Mouse (Mus musculus) ES-Bruce4 (cell line): ENCODE results near the gene Pde4d. TPM values are rescaled to one million over a fixed set of nuclear protein-coding genes. Genes with fewer than 3 reads are reported as not detected.

Source experiments
- H3K27ac ChIP-seq: 2 replicates; pipeline ENCODE4 v1.5.1; 2012; ENCODE audit warnings: low read length, inconsistent platforms; ENCODE audit not compliant: insufficient read depth
- H3K27me3 ChIP-seq: 2 replicates; pipeline ENCODE4 v1.6.1; 2012; ENCODE audit warnings: mild to moderate bottlenecking, low read length, inconsistent platforms; ENCODE audit not compliant: control insufficient read depth, poor library complexity, insufficient read depth, severe bottlenecking
- H3K36me3 ChIP-seq: 2 replicates; pipeline ENCODE4 v1.6.1; 2012; ENCODE audit warnings: inconsistent platforms, mild to moderate bottlenecking, low read length, moderate library complexity; ENCODE audit not compliant: control insufficient read depth, poor library complexity, insufficient read depth, severe bottlenecking
- H3K4me1 ChIP-seq: one replicate; pipeline ENCODE4 v1.8.1; 2011; ENCODE audit warnings: low read length; ENCODE audit not compliant: control insufficient read depth, insufficient read depth
- H3K4me3 ChIP-seq: 2 replicates; pipeline ENCODE4 v1.5.1; 2011; ENCODE audit warnings: low read depth, mild to moderate bottlenecking, low read length
- H3K9ac ChIP-seq: 2 replicates; pipeline ENCODE4 v1.6.1; 2012; ENCODE audit warnings: low read depth, mild to moderate bottlenecking, inconsistent platforms; ENCODE audit not compliant: poor library complexity, severe bottlenecking
- H3K9me3 ChIP-seq: replicated peaks from 2 replicates; pipeline ENCODE4 v1.6.1; 2012; ENCODE audit warnings: mild to moderate bottlenecking, low read length, inconsistent platforms; ENCODE audit not compliant: control insufficient read depth, poor library complexity, insufficient read depth, severe bottlenecking
- CTCF ChIP-seq: IDR thresholded peaks from one replicate; pipeline ENCODE4 v1.8.1; 2011; ENCODE audit warnings: low read depth, low read length
- EP300 ChIP-seq: IDR thresholded peaks from 2 replicates; pipeline ENCODE4 v1.6.1; 2011; ENCODE audit warnings: low read depth, low read length; ENCODE audit not compliant: insufficient read depth
- POLR2A ChIP-seq: IDR thresholded peaks from one replicate; pipeline ENCODE4 v1.8.1; 2011; ENCODE audit warnings: low read length; ENCODE audit not compliant: insufficient read depth
- polyA plus RNA-seq: library from polyadenylated mRNA; stranded (reverse); fragments of >200 nt; gene quantifications from 2 replicates; pipeline ENCODE4 v1.2.4, GENCODE M21; 2011; ENCODE audit warnings: low read depth; ENCODE audit not compliant: missing spikeins, insufficient read depth, insufficient read length

Pde4d gene
- polyA plus RNA-seq, 1 experiment = 5.0 TPM

DNA sequence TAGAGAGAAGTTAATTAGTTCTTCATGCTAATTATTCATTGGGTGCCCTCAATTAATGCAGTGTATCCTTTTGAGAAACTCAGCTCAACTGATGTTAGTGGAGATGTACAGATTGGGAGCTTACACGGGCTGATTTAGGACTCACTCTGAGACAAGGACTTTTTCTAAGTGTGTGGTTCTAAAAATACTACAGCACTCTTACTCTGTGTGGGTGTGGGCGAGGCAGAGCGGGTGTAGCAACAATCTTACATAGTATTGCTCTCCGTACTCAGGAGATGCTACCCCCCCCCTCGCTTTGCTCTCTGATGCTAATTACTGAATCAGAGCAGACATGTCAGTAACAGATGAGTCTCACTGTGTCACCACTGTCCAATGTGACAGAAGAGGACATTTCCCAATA, 976.3 kb downstream of the Pde4d start:
- no peaks in the 10 kb centered on the region for H3K36me3 ChIP-seq
- H3K4me1 ChIP-seq = no peaks in the 10 kb centered on the region
- no peak overlapping the region for H3K27ac ChIP-seq
- TF ChIP-seq POLR2A (no peak), CTCF (no peak), EP300 (no peak)
- H3K9me3 ChIP-seq = no peaks in the 10 kb centered on the region; the same call in 1 of the 2 replicates
- H3K27me3 ChIP-seq = no peaks in the 10 kb centered on the region
- H3K9ac ChIP-seq = no peak overlapping the region
- H3K4me3 ChIP-seq = no peak overlapping the region

DNA sequence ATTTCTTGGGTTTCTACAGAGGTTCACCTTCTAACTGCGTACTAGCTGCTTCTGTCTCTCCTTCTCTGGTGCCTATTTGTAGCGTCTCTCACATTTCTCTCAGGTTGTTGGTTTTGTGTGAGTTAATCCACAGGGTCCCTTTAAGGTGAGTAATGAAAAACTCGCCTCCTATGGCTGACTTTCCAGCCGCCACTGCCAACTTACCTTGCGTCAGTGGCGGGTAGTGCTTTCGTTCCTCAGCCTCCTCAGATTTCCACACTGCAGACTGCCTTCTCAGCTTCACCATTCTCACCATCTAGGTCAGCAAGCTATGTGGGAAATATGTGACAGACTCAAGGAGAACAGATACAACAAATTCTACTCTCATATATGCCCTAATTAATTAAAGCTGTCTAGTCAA, 977.8 kb downstream of the Pde4d start:
- Histone ChIP-seq H3K36me3 (no peaks in the 10 kb centered on the region), H3K4me3 (no peak overlapping the region), H3K9ac (no peak overlapping the region), H3K27ac (no peak overlapping the region), H3K27me3 (no peaks in the 10 kb centered on the region), H3K4me1 (no peaks in the 10 kb centered on the region), H3K9me3 (no peaks in the 10 kb centered on the region)
- TF ChIP-seq POLR2A = no peak
- no peak for TF ChIP-seq CTCF
- no peak for TF ChIP-seq EP300

DNA sequence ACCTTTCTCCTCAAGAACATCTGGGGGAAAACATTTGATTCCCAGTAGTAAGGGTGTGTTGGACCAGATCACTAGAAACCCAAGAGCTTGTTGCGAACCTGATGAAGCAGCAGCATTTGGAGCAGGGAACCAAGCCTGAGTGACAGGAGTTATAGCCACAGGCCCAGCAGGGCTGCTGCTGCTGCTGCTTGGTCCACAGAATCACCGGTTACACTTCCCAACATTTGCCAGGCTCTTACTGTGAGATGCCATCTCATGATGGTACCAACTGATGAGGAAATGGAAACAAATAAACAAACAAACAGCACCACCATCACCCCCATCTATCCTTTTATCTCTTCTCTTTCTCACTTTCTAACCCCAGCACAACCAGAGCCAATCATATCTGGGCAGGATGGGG, 979.8 kb downstream of the Pde4d start:
- no peak overlapping the region for H3K27ac ChIP-seq
- no peak overlapping the region for H3K4me3 ChIP-seq
- no peak for TF ChIP-seq CTCF
- TF ChIP-seq EP300 = no peak
- no peak for TF ChIP-seq POLR2A
- no peak overlapping the region for H3K9ac ChIP-seq
- no peaks in the 10 kb centered on the region for H3K27me3 ChIP-seq
- H3K9me3 ChIP-seq = no peaks in the 10 kb centered on the region
- no peaks in the 10 kb centered on the region for H3K36me3 ChIP-seq
- no peaks in the 10 kb centered on the region for H3K4me1 ChIP-seq

DNA sequence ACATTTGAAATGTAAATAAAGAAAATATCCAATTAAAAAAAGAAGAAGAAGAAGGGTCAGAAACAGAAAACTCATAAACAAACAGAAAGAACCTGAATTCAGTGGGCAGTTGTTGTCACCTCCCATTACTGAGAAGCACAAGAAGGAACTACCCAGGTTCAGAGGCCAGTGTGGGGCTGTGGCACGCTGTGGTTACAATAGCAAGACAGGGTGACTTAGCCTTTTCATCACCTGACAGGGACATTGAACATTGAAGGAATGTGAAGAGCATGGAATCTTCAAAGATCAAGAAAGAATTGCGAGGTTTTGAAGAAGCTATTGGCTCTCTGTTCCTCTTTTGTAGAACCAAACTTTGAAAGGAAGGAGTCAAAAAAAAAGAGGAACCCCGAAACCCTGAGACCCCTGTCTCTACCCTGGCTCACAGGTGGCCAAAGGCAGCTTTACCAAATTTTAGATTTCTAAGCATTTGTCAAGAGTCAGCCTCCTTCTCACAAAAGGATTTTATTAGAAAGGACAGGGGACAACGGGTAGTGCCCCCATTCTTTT, 987.6 kb downstream of the Pde4d start:
- Histone ChIP-seq H3K9ac (no peak overlapping the region), H3K4me3 (no peak overlapping the region), H3K36me3 (no peaks in the 10 kb centered on the region), H3K9me3 (no peaks in the 10 kb centered on the region), H3K27me3 (no peaks in the 10 kb centered on the region), H3K4me1 (no peaks in the 10 kb centered on the region), H3K27ac (no peak overlapping the region)
- TF ChIP-seq EP300 (no peak), CTCF (no peak)

DNA sequence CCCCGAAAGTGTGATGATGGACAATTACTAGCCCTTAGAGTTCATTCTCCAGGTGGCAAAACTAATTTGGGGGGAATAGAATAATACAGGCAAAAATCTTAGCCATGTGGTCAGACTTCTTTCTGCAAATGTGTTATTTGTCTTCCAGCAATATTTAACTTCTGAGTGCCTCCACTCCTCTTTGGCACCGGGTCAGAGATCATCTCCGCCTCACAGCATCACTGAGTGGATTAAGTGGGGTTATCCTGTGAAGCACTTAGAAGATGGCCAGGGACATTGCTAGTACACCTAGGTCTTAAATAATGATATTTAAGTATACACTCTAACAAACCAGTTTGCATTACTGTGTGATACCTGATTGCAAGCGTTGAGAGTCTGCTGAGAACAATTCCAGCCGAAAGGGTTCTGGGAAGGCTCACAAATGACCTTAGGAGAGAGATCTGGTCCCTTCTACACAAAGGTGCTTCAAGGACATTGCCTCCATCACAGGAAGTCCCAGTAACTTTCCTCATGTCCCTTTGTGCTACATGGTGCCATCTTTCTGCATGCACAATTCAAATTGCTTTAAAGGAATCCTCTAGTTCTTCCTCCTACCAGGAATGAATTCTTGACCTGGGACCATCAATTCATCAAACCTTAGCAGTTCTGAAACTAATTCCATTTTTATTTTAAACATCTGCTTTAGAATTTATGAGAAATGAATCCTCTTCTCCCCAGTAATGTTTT, 989.9 kb downstream of the Pde4d start:
- Histone ChIP-seq H3K9ac (no peak overlapping the region), H3K4me1 (no peaks in the 10 kb centered on the region), H3K4me3 (no peak overlapping the region), H3K36me3 (no peaks in the 10 kb centered on the region), H3K27ac (no peak overlapping the region), H3K9me3 (no peaks in the 10 kb centered on the region), H3K27me3 (no peaks in the 10 kb centered on the region)
- TF ChIP-seq CTCF (no peak), POLR2A (no peak), EP300 (no peak)

DNA sequence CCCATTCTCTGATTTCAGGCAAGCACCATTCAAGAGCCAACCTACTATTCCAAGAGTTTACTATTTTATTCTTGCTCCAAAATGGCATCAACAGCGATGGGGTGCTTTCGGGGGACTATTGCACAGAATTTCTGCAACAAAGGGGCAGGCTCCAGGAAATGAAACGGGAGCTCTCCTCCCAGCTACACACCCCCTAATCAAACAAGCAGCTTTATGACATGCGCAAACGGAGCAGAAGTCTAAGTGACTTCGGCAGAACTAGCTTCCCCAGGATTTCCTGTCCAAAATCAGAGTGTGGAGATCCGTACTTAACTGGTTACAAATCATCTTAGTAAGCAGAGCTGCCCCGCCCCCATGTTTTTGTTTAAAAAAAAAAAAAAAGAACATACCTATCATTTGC, 990.6 kb downstream of the Pde4d start:
- Histone ChIP-seq H3K27ac (no peak overlapping the region), H3K36me3 (no peaks in the 10 kb centered on the region), H3K9me3 (no peaks in the 10 kb centered on the region), H3K27me3 (no peaks in the 10 kb centered on the region), H3K9ac (no peak overlapping the region), H3K4me3 (no peak overlapping the region), H3K4me1 (no peaks in the 10 kb centered on the region)
- TF ChIP-seq EP300 = no peak
- TF ChIP-seq POLR2A = no peak
- TF ChIP-seq CTCF = no peak
